10 mouse cellular contexts compared by ENCODE assay signal in genomic region chr11:109069326-109069709, GRCm38 (mm10).
A peak's percentile ranks its signal among the peaks of the same experiment; 100 is the strongest.
DNase-seq lines count a peak whose midpoint lies in the region; ATAC-seq and TF ChIP-seq lines count a peak whose summit lies in the region.
"Had no signal": no experiment of that assay in that cellular context is flagged by ENCODE, and none has a peak within 500 bp of the region (broad histone marks: within the 10 kb centered on the region; RNA-seq: fewer than 3 reads in every experiment).

No protein-coding gene starts in this region.

- peak; percentile 29 for DNase-seq in gastrocnemius, adult 2 months
- no peak for DNase-seq in gastrocnemius, adult 8-10 months (ENCODE audit: low spot score in 2 of 2)
- DNase-seq in adrenal gland, postnatal 10 days, result peak; percentile 64
- no peak for DNase-seq in midbrain, embryonic 11.5 days (ENCODE audit: low spot score, missing footprints)
- DNase-seq in layer of hippocampus, postnatal 10 days (ENCODE audit: low spot score in 2 of 2), result no peak
- DNase-seq in thymus, postnatal 36 days, result no peak
- no peak for DNase-seq in urinary bladder, adult 18-20 months (ENCODE audit: low spot score in 2 of 2)
- DNase-seq: thymus, adult 2 months had no signal

- TF ChIP-seq CTCF in gastrocnemius, adult 2 months (IDR thresholded peaks at IDR 0.05), result no peak

- H3K36me3 ChIP-seq in forebrain, embryonic 12.5 days (replicated peaks), result no peaks in the 10 kb centered on the region
- no peaks in the 10 kb centered on the region for H3K36me3 ChIP-seq in midbrain, embryonic 11.5 days (ENCODE audit: control insufficient read depth, insufficient read depth, low read length)
- H3K36me3 ChIP-seq: liver, embryonic 12.5 days had no signal

- H3K4me1 ChIP-seq in forebrain, embryonic 12.5 days, result peaks cover 37% of the 10 kb centered on the region
- peaks cover 33% of the 10 kb centered on the region for H3K4me1 ChIP-seq in midbrain, embryonic 11.5 days (ENCODE audit: control insufficient read depth, insufficient read depth, low read length)
- H3K4me1 ChIP-seq: liver, embryonic 12.5 days had no signal

- peak overlapping the region; percentile 11; the same call in 1 of the 2 replicates for H3K4me2 ChIP-seq in forebrain, embryonic 12.5 days
- peak overlapping the region; percentile 19; the same call in 1 of the 2 replicates for H3K4me2 ChIP-seq in midbrain, embryonic 11.5 days
- H3K4me2 ChIP-seq: liver, embryonic 12.5 days had no signal

- no peak for ATAC-seq in forebrain, embryonic 12.5 days (ENCODE audit: low FRiP score)
- ATAC-seq in midbrain, embryonic 11.5 days (ENCODE audit: low FRiP score), result no peak; the same call in 1 of the 2 replicates
- ATAC-seq: liver, embryonic 12.5 days had no signal

- H3K27ac ChIP-seq in gastrocnemius, adult 2 months, result no peak overlapping the region
- H3K27ac ChIP-seq in forebrain, embryonic 12.5 days, result peak overlapping the region; percentile 5; the same call in 1 of the 2 replicates
- peak overlapping the region; percentile 63 for H3K27ac ChIP-seq in midbrain, embryonic 11.5 days (ENCODE audit: low read depth, low read length)
- H3K27ac ChIP-seq: liver, embryonic 12.5 days had no signal

- WGBS in forebrain, embryonic 12.5 days, result 66% methylated on average over 6 of the region's 6 CpGs
- WGBS in midbrain, embryonic 11.5 days, result 54% methylated on average over 6 of the region's 6 CpGs

- H3K27me3 ChIP-seq in forebrain, embryonic 12.5 days, result no peaks in the 10 kb centered on the region
- no peaks in the 10 kb centered on the region for H3K27me3 ChIP-seq in midbrain, embryonic 11.5 days (ENCODE audit: control insufficient read depth, insufficient read depth, low read length)

- intact Hi-C loops in gastrocnemius, adult 2 months (cut with DNase I), result no loop called here

- no peaks in the 10 kb centered on the region for H3K9me3 ChIP-seq in forebrain, embryonic 12.5 days
- H3K9me3 ChIP-seq in midbrain, embryonic 11.5 days (ENCODE audit: control insufficient read depth, low read length), result no peaks in the 10 kb centered on the region
- H3K9me3 ChIP-seq: liver, embryonic 12.5 days had no signal

- H3K4me3 ChIP-seq in gastrocnemius, adult 2 months, result no peak overlapping the region
- no peak overlapping the region for H3K4me3 ChIP-seq in forebrain, embryonic 12.5 days (replicated peaks)
- H3K4me3 ChIP-seq in midbrain, embryonic 11.5 days (ENCODE audit: low read depth, low read length), result no peak overlapping the region
- H3K4me3 ChIP-seq: liver, embryonic 12.5 days had no signal

- H3K9ac ChIP-seq in forebrain, embryonic 12.5 days, result no peak overlapping the region
- H3K9ac ChIP-seq in midbrain, embryonic 11.5 days (ENCODE audit: low read length), result no peak overlapping the region
- H3K9ac ChIP-seq: liver, embryonic 12.5 days had no signal

Comparison
In these comparisons a context has a peak if more than half of its experiments do, and no peak if none do; other contexts are left out.
1. DNase-seq: peak in gastrocnemius, adult 2 months (single experiment) and adrenal gland, postnatal 10 days (single experiment); none in gastrocnemius, adult 8-10 months (0 of 2), midbrain, embryonic 11.5 days (single experiment), layer of hippocampus, postnatal 10 days (0 of 2), thymus, postnatal 36 days (0 of 2) and urinary bladder, adult 18-20 months (0 of 2).